Mouse (Mus musculus): ENCODE data around the gene Tomm6.
"Not testable (repeated sequence)": the region's sequence is repeated elsewhere in the genome, so short reads cannot be mapped to it uniquely, and the experiment has no call there.

The Tomm6 gene

DNA sequence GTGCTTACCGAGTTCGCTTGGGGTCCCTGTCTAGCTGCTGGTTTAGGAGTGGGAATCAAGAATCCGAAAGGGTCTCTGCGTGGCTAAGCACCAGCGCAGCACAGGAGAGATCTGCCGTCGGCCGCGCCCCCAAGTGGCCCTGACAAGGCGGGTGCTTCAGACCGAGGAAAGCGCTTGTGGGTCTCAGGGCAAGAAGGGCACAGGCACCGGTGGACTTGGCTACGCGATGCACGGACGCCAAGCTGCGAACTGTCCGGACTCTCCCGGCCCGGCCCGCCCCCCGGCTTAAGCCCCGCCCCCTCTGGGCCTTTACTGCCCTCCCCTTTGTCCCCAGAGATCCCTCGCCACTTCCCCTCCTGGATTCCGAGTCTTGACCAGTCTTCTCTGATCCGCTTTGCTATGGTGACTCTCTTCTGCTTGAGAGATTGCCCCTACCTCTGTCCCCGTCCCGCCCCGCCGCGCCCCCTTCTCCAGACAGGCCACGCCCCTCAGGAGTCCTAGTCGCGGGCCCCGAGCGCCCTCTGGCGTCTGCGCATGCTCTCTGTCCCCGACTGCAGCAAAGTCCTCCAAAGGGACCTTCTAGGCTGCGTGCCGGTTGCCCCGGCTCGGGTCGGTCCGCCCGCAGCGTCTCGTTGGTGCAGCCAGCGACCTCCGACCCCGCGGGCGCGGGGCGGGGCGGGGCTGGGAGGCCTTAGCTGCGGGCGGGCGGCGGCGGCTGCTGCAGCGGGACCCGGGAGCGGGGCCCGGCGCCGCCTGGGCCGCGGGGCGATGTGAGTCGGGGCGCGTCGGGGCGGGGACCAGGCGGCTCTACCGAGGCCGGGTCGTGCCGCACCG lies 6.5 kb upstream of the Tomm6 start, which contains the start of gene Prickle4:
Prickle4 (minus strand) TSS at position 234 of the 834 bp plus-strand sequence.
- DNase-seq (ENCODE audit: low read depth, low spot score): peak; percentile 96

DNA sequence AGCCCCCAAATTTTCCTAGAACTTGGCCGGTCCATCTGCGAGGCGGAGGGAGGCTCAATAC lies 6.1 kb upstream of the Tomm6 start, which contains the start of gene Gm21981:
Gm21981 (minus strand) TSS at position 14 of the 61 bp plus-strand sequence.
- DNase-seq (ENCODE audit: low read depth, low spot score): no peak

DNA sequence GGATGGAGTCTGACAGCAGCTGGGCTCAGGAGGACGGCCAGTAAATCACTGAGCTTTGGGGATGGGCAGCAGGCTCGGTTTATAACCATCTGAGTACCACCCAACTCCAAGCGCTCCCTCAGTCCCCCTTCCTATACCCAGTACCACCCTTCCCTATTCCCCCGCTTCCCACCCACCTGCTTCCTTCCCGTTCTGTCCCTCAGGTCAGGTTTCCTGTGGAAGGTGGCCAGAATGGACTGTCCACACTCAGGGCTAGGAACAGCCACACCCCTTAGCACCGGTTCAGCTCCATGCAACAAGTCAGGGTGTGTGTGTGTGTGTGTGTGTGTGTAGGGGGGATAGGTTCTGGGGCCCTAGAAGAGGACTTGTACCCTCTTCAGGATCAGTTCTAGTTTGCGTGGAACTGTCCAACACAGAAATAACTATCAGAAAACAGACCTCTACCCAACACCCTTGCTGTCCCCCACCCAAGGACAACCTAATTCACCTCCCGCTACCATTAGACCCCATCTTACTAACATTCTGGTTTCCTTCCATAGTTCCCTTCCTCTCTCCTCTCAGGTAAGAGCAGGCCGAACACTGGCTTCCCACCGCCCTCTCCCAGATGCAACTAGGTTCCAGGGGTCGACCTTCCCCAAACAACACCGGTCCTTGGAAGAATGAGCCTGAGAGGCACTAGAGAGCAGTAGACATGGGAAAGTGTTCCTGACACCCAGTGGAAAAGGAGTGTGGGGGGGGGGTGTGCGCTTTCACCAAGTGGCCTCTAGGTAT lies 5.7 kb upstream of the Tomm6 start:
- DNase-seq (ENCODE audit: low read depth, low spot score): no peak

DNA sequence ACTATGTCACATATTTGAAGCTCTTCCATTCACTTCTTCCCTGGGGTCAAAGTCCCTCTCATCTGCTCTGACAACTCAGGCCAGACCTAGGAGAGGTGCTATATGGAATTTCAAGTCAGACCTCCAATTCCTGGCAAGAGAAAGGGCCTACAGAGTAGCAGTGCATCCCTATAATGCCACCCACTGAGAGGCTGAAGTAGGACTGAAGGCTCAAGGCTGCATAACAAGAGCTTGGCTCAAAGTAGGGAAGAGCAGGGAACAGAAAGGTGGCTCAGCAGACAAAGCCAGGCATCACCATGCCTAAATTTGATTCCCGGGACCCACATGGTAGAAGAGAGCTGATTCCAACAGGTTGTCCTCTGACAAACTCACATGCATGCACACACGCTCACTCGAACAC lies 3.5 kb upstream of the Tomm6 start:
- DNase-seq (ENCODE audit: low read depth, low spot score): no peak

DNA sequence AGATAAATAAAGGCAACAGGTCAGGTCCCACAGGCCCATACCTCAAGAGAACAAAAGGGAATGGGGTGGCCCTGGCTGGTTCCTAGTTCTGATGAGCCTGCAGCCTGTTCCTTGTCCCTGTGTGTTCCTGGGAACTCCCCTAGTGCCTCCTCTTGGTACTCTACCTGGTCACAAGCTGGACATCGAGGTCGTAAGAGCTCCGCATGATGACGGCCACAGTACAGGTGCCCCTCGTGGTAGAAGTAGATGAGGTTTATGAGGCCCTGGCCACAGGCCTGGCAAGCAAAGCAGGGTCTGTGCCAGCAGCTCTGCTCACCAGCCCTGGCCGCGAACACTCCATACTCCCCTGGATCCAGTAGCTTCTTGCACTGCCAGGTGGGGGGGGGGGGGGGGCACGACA lies 1.7 kb upstream of the Tomm6 start:
- no peak for DNase-seq (ENCODE audit: low read depth, low spot score)

DNA sequence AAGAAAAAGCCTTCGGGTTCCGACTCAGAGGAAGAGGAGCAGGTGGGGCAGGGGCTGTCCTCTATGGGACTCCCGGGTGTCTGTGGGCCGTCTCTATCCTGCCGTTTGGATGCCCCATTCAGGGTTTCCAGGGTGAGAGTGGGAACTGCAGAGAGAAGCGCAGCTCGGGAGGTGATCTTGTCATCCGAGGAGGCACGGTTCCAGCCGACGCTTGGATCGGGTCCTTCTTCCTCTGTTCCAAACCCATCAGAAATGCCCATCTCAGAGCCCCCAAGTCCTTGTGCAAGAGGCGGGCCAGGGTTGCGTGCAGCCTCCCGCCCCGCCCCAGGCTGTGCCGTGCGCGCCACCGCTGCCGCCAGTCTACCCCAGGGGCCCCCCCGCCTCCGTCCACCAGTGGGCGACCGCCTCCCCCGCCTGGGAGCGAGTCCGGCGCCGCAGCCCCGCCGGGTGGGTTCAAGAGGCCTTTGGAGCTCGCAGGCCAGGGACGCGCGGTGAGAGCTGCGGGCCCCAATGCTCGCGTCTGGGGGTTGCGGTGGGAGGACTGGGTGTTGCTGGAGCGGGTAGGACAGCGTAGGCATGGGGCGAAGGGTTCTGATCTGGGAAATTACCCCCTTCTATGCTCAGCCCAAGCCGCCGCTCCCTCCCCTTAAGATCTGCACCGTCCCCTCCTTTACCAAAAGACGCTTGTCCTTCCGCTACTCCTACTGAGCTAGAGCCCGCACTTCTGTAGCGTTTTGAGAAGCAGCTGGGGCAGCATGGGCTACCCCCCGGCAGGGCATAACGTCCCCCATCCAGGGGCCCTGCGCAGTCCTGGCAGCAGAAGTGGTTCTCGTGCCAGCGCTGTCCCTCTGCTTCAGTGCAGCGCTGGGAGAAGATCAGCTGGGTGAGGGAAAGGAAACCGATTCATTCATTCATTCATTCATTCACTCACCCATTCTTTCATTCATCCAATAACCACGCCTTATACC lies 706 bp upstream of the Tomm6 start, which contains the start of gene Frs3:
Frs3 (plus strand) TSS at position 423 of the 968 bp plus-strand sequence.
- peak; percentile 65 for DNase-seq (ENCODE audit: low read depth, low spot score)

DNA sequence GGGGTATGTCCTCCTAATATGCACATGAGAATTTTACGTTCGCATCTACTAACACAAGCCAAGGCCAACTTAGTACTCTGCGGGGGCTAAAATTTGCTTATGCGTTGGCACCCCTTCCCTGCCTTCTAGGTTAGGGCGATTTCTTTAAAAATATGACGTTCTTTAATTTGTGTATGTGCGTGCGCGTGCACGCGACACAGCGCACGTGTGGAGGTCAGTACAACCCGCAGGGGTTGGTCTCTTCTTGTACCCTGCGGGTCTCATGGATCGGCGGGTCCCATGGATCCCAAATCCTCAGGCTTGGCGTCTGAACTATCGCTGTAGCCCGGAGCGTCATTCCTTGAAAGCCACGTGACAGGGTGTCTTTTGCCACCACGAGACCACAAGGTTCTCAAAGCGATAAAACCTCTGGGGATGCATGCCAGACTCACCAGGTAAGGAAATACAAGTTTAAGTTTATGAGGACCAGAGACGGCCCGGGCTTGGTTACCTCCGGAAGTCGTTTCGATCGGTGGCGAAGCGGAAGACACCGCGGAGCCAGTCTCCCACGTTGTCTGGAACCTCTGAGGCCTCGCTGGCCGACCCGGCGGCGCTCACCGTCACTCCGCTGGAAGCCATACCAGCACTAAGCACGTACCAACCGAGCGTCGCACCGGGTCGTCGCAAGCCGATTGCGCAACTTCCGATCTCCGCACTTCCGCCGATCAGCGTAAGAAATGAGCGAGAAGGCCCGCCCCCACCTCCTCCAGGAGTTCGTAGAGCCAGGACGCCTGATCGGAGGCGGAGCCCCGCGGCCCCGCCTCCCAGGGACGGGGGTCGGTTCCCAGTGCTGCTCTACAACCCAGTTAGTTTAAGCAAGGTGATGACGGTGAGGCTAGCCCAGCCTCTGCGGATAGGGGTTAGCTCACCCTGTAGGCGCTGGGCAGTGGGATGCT lies 510 bp downstream of the Tomm6 start:
- peak; percentile 96 for DNase-seq (ENCODE audit: low read depth, low spot score)

DNA sequence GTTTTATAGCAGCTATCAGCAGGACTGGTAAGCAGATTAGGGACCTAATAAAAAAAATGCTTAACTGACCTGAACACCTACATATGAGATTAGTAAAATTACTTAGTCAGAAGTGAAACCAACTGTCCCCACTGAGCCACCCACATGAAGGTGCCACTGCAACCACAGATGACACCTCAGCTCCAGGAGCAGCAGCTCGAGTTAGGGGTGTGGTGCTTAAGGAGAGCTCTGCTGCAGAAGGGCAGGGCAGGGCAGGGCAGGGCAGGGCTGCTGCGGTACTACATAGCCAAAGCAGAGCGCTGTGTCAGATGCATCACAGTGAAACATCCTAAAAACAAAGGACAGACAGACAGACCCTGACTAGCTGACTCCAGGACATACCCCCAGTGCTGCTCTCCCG lies 5.3 kb downstream of the Tomm6 start:
- DNase-seq (ENCODE audit: low read depth, low spot score): no peak

DNA sequence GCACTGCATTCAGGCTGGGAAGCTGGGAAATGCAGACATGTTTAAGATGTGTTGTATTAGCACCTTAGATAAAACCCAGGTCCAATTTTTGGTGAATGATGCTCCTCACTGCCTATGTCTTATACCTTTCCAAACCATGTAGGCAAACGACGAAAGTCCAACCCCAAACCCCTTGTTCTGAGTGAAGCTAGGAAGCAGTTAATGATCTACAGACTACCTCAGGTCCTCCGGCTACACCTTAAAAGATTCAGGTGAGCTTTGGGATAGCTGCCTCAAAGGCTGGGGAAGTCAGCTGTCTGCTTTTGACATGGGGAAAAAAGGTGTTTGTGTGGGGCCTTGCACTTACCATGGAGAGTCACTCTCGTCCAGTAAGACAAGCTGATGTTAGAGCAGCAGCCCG lies 9.5 kb downstream of the Tomm6 start:
- DNase-seq (ENCODE audit: low read depth, low spot score): no peak

DNA sequence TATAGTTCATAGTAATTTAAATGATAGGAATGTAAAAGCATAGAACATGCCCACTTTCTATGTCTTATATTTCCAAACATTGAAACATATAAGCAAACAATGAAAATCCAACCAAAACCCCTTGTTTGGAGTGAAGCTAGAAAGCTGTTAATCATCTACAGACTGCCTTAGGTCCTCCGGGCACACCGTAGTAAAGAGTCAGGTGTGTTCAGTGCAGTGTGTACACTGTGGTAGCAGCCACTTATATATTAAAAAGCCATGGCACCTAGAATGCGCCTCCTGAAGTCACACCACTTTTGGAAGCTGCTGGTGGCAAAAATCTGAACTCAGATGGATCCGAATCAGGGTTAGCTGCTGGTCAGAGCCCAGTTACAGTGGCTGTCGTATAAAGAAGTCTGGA lies 9.9 kb downstream of the Tomm6 start:
- no peak for DNase-seq (ENCODE audit: low read depth, low spot score)

DNA sequence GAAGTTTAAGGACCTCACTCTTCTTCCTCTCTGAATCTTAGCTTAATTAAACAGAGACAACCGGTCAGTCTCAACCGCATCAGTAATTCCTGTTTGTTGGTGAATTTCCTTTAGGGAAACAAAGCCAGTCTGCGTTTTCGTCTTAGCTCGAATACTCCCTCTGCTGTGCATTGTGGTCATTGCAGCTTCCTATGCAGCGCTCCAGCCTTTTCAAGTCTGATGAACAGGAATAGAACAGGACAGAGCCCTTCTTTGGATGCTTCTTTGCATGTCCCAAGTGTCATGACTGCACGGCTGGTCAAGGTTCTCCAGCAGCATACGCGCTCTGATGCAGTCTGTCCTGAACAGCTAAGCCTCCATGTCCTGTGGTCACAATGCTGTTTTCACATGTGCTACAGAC lies 11.6 kb downstream of the Tomm6 start:
- peak; percentile 79 for DNase-seq (ENCODE audit: low read depth, low spot score)

DNA sequence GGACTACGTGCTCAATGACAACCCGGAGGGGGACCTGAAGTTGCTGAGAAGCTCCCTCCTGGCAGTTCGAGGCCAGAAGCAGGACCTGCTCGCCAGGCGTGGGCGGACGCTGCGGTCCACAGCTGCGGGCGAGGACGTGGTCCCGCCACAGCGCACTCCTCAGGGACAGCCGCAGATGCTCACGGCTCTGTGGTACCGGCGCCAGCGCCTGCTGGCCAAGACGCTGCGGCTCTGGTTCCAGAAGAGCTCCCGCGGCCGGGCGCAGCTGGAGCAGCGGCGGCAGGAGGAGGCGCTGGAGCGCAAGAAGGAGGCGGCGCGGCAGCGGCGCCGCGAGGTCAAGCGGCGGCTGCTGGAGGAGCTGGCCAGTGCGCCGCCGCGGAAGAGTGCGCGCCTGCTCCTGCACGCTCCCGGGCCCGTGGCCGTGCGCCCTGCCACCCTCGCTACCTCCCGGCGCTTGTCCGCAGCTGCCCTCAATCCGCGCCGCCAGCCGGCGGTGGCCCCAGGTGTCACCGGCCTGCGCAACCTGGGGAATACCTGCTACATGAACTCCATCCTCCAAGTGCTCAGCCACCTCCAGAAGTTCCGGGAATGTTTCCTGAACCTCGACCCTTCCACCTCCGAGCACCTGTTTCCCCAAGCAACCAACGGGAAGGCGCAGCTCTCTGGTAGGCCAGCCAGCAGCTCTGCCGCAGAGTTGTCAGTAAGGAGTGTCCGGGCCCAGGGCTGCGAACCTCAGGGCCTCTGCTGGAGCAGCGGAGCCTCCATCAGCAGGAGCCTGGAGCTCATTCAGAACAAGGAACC lies 15.7 kb downstream of the Tomm6 start:
- peak; percentile 80 for DNase-seq (ENCODE audit: low read depth, low spot score)

DNA sequence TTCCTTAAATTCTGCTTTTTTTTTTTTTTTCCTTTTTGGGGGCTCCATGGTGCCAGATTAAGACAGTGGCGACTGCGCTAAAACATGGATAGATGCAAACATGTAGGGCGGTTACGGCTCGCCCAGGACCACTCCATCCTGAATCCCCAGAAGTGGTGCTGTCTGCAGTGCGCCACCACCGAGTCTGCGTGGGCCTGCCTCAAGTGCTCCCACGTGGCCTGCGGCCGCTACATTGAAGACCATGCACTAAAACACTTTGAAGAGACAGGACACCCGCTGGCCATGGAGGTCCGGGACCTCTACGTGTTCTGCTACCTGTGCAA lies 16.2 kb downstream of the Tomm6 start:
- no peak for DNase-seq (ENCODE audit: low read depth, low spot score)

DNA sequence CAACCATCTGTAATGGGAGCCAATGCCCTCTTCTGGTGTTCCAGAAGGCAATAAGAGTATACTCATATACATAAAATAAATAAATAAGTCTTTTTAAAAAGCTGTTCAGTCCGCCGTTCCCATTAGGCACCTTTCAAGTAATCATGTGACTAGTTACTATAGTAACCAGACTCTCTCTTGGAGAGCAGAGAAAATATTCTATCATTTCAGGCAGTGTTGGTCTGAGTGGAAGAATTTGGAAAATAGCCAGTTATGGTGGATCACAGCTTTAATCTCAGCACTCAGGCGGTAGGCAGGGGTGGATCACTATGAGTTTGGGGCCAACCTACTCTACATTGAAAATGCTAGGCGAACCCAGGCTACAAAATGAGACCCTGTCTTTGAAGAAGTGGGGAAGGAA lies 19.0 kb downstream of the Tomm6 start:
- no peak for DNase-seq (ENCODE audit: low read depth, low spot score)

DNA sequence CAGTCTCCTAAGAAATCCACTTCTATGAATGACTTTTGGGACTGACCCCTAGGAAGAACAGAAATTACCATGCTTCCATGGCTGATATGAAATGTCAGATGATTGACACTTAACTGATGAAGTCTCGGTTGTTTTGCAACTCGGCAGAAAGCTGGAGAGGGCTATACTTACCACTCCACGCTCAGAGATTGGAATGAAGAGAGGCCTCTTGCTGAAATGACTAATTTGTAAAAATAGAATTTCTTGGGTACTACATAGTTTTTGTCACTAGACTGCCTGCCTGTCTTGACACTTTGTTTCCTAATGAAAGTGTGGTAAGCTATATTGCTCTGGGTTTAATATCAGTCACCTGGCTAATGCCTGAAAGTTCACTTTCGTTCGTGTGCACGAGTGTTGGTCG lies 23.7 kb downstream of the Tomm6 start:
- DNase-seq (ENCODE audit: low read depth, low spot score): no peak

DNA sequence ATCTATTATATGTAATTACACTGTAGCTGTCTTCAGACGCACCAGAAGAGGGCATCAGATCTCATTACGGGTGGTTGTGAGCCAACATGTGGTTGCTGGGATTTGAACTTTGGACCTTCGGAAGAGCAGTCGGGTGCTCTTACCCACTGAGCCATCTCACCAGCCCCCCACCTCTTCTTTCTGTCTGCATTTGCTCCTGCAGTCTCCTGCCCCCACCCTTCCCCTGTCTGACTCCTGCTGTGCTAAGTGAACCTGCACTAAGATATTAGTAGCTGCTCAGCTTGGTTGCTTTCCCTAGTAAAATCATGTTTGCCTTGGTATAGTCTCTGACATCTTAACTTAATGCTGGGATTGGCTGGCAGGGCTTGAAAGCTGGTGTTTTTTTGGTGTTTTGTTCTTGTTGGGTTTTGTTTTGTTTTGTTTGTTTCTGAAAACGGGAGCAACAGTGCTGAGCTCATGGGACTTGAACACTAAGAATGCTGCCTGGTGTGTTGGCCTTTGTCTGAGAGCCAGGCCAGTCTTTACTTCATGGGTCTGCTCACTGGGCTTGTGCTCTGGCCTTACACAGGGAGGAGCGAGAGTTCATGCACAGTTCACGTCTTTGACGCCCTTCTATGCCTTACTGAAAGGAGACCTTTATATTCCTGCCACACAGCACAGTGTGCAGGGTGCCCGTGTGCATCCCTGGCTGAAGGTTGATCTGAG lies 25.0 kb downstream of the Tomm6 start:
- peak; percentile 60 for DNase-seq (ENCODE audit: low read depth, low spot score)

DNA sequence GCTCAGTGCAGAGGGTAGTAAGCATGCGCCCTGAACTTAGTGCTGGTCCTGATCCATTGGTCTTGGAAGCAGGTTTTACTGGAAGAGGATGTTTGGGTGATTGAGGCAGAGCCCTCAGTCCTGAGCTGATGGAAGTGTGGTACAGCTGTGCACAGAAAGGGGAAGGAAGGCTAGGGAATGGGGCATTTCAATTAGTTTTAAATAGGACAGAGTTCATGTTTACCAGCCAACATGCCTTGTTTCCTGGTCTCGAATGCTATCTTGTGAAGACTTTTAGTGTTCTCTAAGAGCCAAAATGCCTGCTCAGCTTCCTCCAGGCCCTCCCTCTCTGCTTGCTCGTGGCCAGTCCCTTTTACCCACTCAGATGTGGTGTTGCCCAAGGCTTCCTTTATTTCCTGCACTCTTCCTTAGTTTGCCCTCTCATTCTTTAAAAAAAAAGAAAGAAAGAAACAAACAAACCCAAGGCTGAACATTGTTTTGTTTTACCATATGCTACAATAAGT lies 29.4 kb downstream of the Tomm6 start:
- no peak for DNase-seq (ENCODE audit: low read depth, low spot score)

DNA sequence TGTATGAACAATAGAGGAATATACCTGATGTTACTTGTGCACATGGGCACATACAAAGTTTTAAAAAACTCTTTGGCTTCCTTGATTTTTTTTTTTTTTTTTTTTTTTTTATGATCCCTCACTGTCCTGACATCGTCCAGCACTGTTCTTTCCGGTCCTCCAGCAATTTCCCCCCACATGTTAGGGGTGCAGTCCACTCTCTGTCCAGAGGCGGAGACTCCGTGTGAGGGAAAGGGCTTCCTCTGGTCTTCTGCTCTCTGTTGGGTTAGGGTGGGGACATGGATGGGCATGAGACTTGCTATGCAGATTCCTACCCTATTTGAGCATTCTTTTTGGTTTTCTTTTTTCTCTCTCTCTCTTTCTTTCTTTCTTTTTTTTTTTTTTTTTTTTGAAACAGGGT lies 30.3 kb downstream of the Tomm6 start:
- DNase-seq (ENCODE audit: low read depth, low spot score): no peak

DNA sequence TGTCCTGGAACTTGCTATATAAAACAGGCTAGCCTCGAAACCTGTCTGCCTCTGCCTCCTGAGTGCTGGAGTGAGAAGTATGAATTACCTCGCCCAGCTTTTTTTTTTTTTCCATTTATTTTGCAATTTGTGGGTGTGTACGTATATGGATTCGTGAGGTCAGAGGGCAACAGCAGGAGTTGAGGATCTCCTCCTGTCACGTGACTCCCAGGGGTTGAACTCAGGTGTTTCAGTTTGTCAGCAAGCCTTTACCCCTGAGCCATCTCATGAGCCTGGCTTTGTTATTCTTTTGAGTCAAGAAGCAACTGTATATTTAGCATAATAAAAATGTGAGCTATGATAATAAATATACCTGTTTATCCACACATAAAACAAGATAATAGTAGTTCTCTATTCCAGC lies 32.5 kb downstream of the Tomm6 start:
- no peak for DNase-seq (ENCODE audit: low read depth, low spot score)

DNA sequence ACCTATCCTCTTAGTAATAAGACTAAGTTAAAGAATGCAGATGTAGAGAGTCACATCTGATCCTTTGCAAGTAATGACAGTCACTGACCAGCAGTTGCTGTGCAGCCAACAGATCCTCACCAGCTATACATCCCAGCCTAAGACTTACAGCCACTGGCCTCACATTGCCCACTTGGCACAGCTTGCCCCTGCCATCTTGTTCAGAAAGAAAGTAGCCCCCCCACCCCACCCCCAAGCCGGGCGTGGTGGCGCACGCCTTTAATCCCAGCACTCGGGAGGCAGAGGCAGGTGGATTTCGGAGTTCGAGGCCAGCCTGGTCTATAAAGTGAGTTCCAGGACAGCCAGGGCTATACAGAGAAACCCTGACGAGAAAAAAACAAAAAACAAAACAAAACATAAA lies 33.8 kb downstream of the Tomm6 start:
- DNase-seq (ENCODE audit: low read depth, low spot score): not testable (repeated sequence)

Measured in mesoderm, embryonic 11.5 days (tissue).